Mouse (Mus musculus): ENCODE data around the gene Klk8.

Klk8 gene

DNA sequence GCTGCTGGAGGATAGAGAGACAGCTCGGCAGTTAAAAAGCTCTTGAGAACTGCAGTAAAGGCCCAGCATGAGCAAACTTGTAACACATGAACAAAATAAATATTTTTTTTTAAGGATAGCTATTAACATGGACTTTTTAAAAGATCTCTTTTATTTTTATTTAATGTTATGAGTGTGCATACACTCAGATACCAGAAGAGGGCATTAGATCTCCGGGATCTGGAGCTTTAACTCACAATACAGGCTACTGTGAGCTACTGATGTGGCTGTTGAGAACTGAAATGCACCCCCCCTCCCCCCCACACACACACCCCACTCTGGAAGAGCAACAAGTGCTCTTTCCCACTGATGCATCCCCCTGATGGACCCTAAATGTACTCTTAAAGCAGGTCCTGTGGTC lies 8.1 kb upstream of the Klk8 start:
- in situ Hi-C loops (cut with MboI; ENCODE audit: low sequenced_read_pairs): no loop called here

- in situ Hi-C loops (cut with MboI; ENCODE audit: low sequenced_read_pairs): no loop called here
Measured at GRCm38 (mm10) chr7:43791591-43791990, 5.8 kb upstream of the Klk8 start, which contains the start of gene Klk9. TSS of gene Klk9 (plus strand) at chr7:43791891.

GRCm38 (mm10) chr7:43796355-43796754 lies 1.0 kb upstream of the Klk8 start:
- in situ Hi-C loops (cut with MboI; ENCODE audit: low sequenced_read_pairs): no loop called here

GRCm38 (mm10) chr7:43797844-43798462 lies 576 bp downstream of the Klk8 start:
- in situ Hi-C loops (cut with MboI; ENCODE audit: low sequenced_read_pairs): no loop called here

- in situ Hi-C loops (cut with MboI; ENCODE audit: low sequenced_read_pairs): no loop called here
Measured at GRCm38 (mm10) chr7:43799876-43800275, 2.5 kb downstream of the Klk8 start.

DNA sequence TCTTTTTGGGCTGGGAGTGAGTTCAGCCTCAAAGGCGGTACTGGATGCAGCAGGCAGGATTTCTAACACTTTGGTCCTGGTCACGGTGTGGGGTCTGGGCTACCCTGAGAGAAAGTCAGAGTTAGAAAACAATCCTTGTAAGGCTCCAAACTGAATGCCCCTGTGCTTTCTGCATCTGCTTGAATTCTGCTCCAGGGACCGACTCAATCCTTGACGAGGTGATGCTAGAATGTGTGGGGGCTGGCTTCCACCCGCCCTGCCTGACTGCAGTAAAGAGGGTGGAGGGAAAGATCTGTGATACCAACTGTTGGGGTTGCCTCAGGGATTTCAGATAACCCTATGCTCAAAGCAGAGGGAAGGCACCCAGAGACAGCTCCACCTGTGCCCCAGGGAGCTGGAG lies 13.6 kb downstream of the Klk8 start, which contains the start of gene Klk7:
Gene Klk7 (plus strand): TSS at position 301 of the 400 bp plus-strand sequence.
- in situ Hi-C loops (cut with MboI; ENCODE audit: low sequenced_read_pairs): no loop called here

DNA sequence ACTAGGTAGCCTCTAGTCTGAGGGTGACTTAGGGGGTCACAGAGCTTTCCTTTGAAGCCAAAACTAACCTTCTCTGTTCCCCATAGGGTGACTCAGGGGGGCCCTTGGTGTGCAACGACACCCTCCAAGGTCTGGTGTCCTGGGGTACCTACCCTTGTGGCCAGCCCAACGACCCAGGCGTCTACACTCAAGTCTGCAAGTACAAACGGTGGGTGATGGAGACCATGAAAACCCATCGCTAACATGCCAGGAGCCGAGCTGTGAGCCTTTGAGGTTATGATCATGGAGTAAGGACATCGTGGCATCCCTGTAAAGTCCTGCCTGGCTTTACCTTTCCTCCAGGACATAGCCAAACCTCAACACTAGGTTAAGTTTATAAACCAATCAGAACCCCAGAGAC lies 17.8 kb downstream of the Klk8 start:
- in situ Hi-C loops (cut with MboI; ENCODE audit: low sequenced_read_pairs): no loop called here

- in situ Hi-C loops (cut with MboI; ENCODE audit: low sequenced_read_pairs): no loop called here
Measured at GRCm38 (mm10) chr7:43816746-43817145, 19.4 kb downstream of the Klk8 start.

GRCm38 (mm10) chr7:43821581-43821980 lies 24.2 kb downstream of the Klk8 start:
- in situ Hi-C loops (cut with MboI; ENCODE audit: low sequenced_read_pairs): no loop called here

GRCm38 (mm10) chr7:43824199-43824598 lies 26.8 kb downstream of the Klk8 start, which contains the start of gene Klk6:
TSS of gene Klk6 (plus strand) at chr7:43824499.
- in situ Hi-C loops (cut with MboI; ENCODE audit: low sequenced_read_pairs): no loop called here

DNA sequence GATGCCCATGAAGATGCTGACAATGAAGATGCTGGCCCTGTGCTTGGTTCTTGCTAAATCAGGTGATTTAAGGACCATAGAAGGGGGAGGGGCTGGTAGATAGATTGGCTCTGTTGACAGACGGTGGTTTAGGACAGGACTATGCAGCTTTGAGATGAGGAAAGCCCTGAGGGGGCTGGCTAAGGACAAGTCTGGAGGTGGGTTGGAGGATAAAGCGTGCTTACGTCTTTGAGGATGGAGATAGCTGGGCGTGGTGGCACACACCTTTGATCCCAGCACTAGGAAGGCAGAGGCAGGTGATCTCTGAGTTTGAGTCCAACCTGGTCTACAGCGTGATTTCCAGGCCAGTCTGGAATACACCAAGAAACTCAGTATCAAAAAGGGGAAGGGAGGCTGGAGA lies 28.7 kb downstream of the Klk8 start:
- in situ Hi-C loops (cut with MboI; ENCODE audit: low sequenced_read_pairs): no loop called here

GRCm38 (mm10) chr7:43827706-43828105 lies 30.3 kb downstream of the Klk8 start:
- in situ Hi-C loops (cut with MboI; ENCODE audit: low sequenced_read_pairs): no loop called here

GRCm38 (mm10) chr7:43829006-43829405 lies 31.6 kb downstream of the Klk8 start:
- in situ Hi-C loops (cut with MboI; ENCODE audit: low sequenced_read_pairs): no loop called here

- in situ Hi-C loops (cut with MboI; ENCODE audit: low sequenced_read_pairs): no loop called here
Measured at GRCm38 (mm10) chr7:43841701-43842100, 44.3 kb downstream of the Klk8 start, which contains the start of gene Klk5. TSS of gene Klk5 (plus strand) at chr7:43841971.

DNA sequence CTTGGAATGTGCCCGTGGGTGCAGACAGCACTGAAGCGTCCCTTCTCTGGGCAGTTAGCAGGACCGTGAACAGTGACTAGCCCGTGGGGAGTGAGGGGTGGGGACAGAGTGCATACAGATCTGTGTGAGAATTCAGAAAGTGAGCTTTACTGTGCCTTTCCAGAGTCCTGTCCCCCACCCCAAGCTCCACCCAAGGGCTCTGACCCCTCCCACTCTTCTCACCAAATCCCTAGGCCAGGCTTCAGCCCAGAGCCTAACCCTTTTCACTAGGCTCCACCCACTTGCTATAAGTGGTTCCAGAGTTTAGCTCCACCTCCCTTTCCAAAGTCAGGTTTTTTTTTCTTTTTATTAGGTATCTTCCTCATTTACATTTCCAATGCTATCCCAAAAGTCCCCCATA lies 46.4 kb downstream of the Klk8 start:
- in situ Hi-C loops (cut with MboI; ENCODE audit: low sequenced_read_pairs): no loop called here

GRCm38 (mm10) chr7:43851616-43852015 lies 54.2 kb downstream of the Klk8 start:
- in situ Hi-C loops (cut with MboI; ENCODE audit: low sequenced_read_pairs): no loop called here
